Mouse (Mus musculus) liver, embryonic 14.5 days (tissue): ENCODE results near the gene Gabra5.

Experiments used
- CTCF ChIP-seq: IDR thresholded peaks from 2 replicates; pipeline ENCODE4 v1.5.1; 2016; ENCODE audit warnings: antibody characterized with exemption, low read depth, control low read depth
- EP300 ChIP-seq: IDR thresholded peaks from 2 replicates; pipeline ENCODE4 v1.6.1; 2016; ENCODE audit warnings: antibody characterized with exemption, low read depth

DNA sequence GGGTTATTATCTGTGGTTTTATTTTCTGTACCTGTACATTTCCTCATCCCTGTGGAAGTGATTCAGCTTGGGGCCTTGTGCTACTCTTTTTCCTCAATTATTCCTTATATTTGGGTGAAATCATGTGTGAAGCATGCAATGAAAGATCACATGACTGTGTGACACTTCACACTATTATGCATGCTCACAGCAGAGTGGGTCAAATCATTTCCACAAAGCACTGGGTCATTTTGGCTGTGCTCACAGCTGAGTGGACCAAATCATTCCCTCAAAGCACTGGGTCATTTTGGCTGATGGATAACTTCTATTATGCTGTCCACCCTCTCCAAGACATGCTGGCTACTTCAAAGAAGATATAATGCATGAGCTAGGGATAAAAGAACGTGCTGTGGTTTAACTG is 97.0 kb downstream of the Gabra5 start:
- TF ChIP-seq EP300 (no peak), CTCF (no peak)
